Mouse (Mus musculus) hindbrain, embryonic 14.5 days (tissue): Measurements from ENCODE around the gene Atg2b. TPM values are rescaled to one million over a fixed set of nuclear protein-coding genes. Genes with fewer than 3 reads are reported as not detected.

Experiments used
- ATAC-seq: fragments of 200-750 bp; cut with Nextera tagmentation; 2 replicates; pipeline ENCODE4 v1.8.0; 2017; ENCODE audit warnings: moderate number of reproducible peaks, mild to moderate bottlenecking, moderate TSS enrichment, moderate library complexity; ENCODE audit not compliant: low FRiP score
- DNase-seq: peaks from one replicate; pipeline ENCODE4 v3.0.0-alpha.2; 2015; ENCODE audit warnings: low spot score
- H3K27ac ChIP-seq: fragments of 300-500 bp; sonication (generic); 2 replicates; pipeline ENCODE4 v1.5.1; 2014; ENCODE audit warnings: mild to moderate bottlenecking, moderate library complexity
- H3K27me3 ChIP-seq: fragments of 300-500 bp; sonication (generic); 2 replicates; pipeline ENCODE4 v1.6.1; 2014; ENCODE audit warnings: mild to moderate bottlenecking, low read length, mixed read lengths; ENCODE audit not compliant: control insufficient read depth, insufficient read depth
- H3K36me3 ChIP-seq: fragments of 300-500 bp; sonication (generic); replicated peaks from 2 replicates; pipeline ENCODE4 v1.6.1; 2014; ENCODE audit not compliant: control insufficient read depth, insufficient read depth
- H3K4me1 ChIP-seq: fragments of 300-500 bp; sonication (generic); replicated peaks from 2 replicates; pipeline ENCODE4 v1.6.1; 2014; ENCODE audit warnings: antibody characterized with exemption, low read length, mixed read lengths; ENCODE audit not compliant: control insufficient read depth, insufficient read depth
- H3K4me2 ChIP-seq: fragments of 300-500 bp; sonication (generic); replicated peaks from 2 replicates; pipeline ENCODE4 v1.6.1; 2014; ENCODE audit warnings: mild to moderate bottlenecking, moderate library complexity
- H3K4me3 ChIP-seq: fragments of 300-500 bp; sonication (generic); replicated peaks from 2 replicates; pipeline ENCODE4 v1.5.1; 2014; ENCODE audit warnings: mild to moderate bottlenecking, low read length
- H3K9ac ChIP-seq: fragments of 300-500 bp; sonication (generic); 2 replicates; pipeline ENCODE4 v1.6.1; 2014
- H3K9me3 ChIP-seq: fragments of 300-500 bp; sonication (generic); 2 replicates; pipeline ENCODE4 v1.6.1; 2016; ENCODE audit warnings: low read length; ENCODE audit not compliant: control insufficient read depth
- WGBS: fragments of 180-500 bp; shearing (Covaris S2); extraction: QIAGEN DNeasy Blood & Tissue Kit; methylation state at CpG from one replicate; pipeline ENCODE4 v1.1.7; 2014; 5-methylcytosine and 5-hydroxymethylcytosine counted together
- polyA plus RNA-seq: library from polyadenylated mRNA; unstranded; fragments of >200 nt; fragmentation: Nextera tagmentation; extraction: Ambion mirVana; gene quantifications from 2 replicates; pipeline ENCODE4 v1.2.1, GENCODE M21; 2014

Atg2b gene
- polyA plus RNA-seq, 1 experiment from 2014 or later: 18.2 TPM

- Histone ChIP-seq H3K27ac (no peak overlapping the region), H3K9me3 (no peaks in the 10 kb centered on the region), H3K9ac (no peak overlapping the region), H3K36me3 (no peaks in the 10 kb centered on the region), H3K4me3 (no peak overlapping the region), H3K4me2 (no peak overlapping the region), H3K4me1 (no peaks in the 10 kb centered on the region), H3K27me3 (no peaks in the 10 kb centered on the region)
- WGBS: 37% methylated on average over 8 of the region's 8 CpGs
- DNase-seq: no peak
- ATAC-seq: no peak
These were observed 79.8 kb downstream of the Atg2b start for GRCm38 (mm10) chr12:105605212-105605611.

DNA sequence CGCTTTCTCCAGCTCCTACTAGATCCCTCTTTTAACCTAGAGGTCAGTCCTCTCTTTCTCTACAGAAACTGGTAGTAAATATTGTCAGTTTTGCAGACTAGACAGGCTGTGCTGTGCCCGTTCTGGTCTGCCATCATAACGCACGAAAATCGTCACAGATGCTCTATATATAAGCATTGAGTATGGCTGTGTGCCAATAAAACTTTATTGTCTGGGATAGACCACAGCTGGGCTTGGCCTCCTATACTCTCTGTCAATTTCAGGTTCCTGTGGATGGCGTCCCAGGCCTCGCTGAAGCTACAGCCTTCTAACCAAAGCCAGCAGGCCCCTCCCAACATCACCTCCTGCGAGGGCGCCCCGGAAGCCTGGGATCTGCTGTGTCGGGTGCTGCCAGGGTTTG, 81.1 kb downstream of the Atg2b start:
- no peak for ATAC-seq
- H3K36me3 ChIP-seq: no peaks in the 10 kb centered on the region
- WGBS: 87% methylated on average over 11 of the region's 11 CpGs

DNA sequence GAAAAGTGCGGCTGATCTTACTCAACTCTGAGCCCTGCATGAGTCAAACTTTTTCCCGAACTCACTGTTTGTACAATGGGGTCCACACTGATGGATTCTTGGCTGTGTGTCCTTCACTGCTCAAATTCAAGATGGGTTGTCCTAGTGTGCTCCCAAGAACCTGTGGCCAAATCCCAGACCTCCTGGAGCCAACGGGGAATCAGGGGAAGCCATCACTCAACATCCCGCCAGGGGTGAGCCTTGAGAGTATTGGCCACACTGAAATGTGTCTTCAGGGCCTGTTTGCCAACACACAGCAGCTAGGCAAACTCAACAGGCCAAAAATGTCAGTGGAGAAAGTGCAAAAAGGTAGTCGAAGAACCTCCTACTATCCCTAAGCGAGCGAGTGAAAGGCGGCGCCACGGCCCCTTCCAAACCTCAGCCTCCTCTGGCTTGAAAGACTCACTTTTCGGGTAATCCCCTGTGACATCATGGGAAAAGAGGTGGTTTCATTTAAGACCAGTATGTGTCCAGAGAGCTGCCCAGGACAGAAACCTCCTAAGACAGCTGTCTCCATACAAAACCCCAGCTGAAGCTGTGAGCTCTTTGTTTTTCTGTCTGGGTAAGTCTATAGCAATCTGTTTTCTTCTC, 82.3 kb downstream of the Atg2b start, which contains the start of gene Bdkrb1:
Gene Bdkrb1, plus strand, starts transcription at position 505 of the 630 bp plus-strand sequence.
- H3K27me3 ChIP-seq: no peaks in the 10 kb centered on the region
- H3K36me3 ChIP-seq: no peaks in the 10 kb centered on the region
- no peak within 1 kb of the TSS for H3K4me3 ChIP-seq
- DNase-seq (no peak), ATAC-seq (no peak)
- no peak within 1 kb of the TSS for H3K27ac ChIP-seq
- 85% methylated on average over 11 of the region's 11 CpGs for WGBS
- no peak within 1 kb of the TSS for H3K4me2 ChIP-seq
- H3K9me3 ChIP-seq: no peaks in the 10 kb centered on the region
- H3K4me1 ChIP-seq: no peaks in the 10 kb centered on the region
- no peak within 1 kb of the TSS for H3K9ac ChIP-seq

More for the DNA sequence above, 81.1 kb downstream of the Atg2b start:
- Histone ChIP-seq H3K9me3 (no peaks in the 10 kb centered on the region), H3K4me2 (no peak overlapping the region), H3K4me3 (no peak overlapping the region), H3K9ac (no peak overlapping the region), H3K27me3 (no peaks in the 10 kb centered on the region), H3K27ac (no peak overlapping the region), H3K4me1 (no peaks in the 10 kb centered on the region)
- no peak for DNase-seq

- Histone ChIP-seq H3K9ac (no peak overlapping the region), H3K4me1 (no peaks in the 10 kb centered on the region), H3K9me3 (no peaks in the 10 kb centered on the region), H3K27me3 (no peaks in the 10 kb centered on the region), H3K4me2 (no peak overlapping the region), H3K27ac (0 out of 2 replicates have a peak overlapping the region, but pooled peaks have one; percentile 2), H3K4me3 (no peak overlapping the region), H3K36me3 (no peaks in the 10 kb centered on the region)
- DNase-seq (peak; percentile 43), ATAC-seq (peak; percentile 44; the same call in 1 of the 2 replicates)
- WGBS: 48% methylated on average over 6 of the region's 6 CpGs
These were observed 83.4 kb downstream of the Atg2b start for GRCm38 (mm10) chr12:105601586-105601985.

- no peak overlapping the region for H3K9ac ChIP-seq
These were observed 85.9 kb downstream of the Atg2b start for GRCm38 (mm10) chr12:105599098-105599497.

GRCm38 (mm10) chr12:105598503-105598902, 86.5 kb downstream of the Atg2b start:
- ATAC-seq (no peak), DNase-seq (no peak)
- Histone ChIP-seq H3K36me3 (no peaks in the 10 kb centered on the region), H3K4me1 (no peaks in the 10 kb centered on the region), H3K4me2 (no peak overlapping the region), H3K9ac (no peak overlapping the region), H3K27me3 (no peaks in the 10 kb centered on the region), H3K27ac (no peak overlapping the region), H3K9me3 (no peaks in the 10 kb centered on the region), H3K4me3 (no peak overlapping the region)
- 83% methylated on average over 10 of the region's 10 CpGs for WGBS

More at GRCm38 (mm10) chr12:105599098-105599497, 85.9 kb downstream of the Atg2b start:
- no peak overlapping the region for H3K27ac ChIP-seq
- no peak overlapping the region for H3K4me2 ChIP-seq
- H3K9me3 ChIP-seq: no peaks in the 10 kb centered on the region
- no peak for DNase-seq
- H3K27me3 ChIP-seq: no peaks in the 10 kb centered on the region
- no peak for ATAC-seq
- 60% methylated on average over 5 of the region's 5 CpGs for WGBS
- no peaks in the 10 kb centered on the region for H3K4me1 ChIP-seq
- H3K4me3 ChIP-seq: no peak overlapping the region
- no peaks in the 10 kb centered on the region for H3K36me3 ChIP-seq

DNA sequence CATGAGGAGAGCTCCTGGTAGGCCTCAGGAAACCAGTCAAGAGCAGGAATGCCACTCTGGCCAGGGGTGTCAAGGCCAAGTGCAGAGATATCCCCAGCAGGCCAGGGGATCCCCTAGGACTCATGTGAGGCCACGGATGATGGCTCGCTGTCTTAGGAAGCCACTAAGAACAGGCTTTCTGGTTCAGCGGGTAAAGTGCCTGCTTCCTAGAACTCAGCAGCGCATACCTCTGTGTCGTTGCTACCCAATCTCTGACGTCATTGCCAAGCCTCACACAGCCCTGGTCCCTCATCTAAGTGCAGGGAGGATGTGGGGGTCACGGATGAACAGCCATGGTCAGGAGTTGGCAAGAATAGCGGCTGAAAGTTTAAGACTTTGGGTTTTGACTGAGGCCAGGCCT, 87.9 kb downstream of the Atg2b start:
- Histone ChIP-seq H3K27ac (no peak overlapping the region), H3K4me1 (no peaks in the 10 kb centered on the region), H3K9me3 (no peaks in the 10 kb centered on the region), H3K9ac (no peak overlapping the region), H3K36me3 (no peaks in the 10 kb centered on the region), H3K4me3 (no peak overlapping the region), H3K4me2 (no peak overlapping the region), H3K27me3 (no peaks in the 10 kb centered on the region)
- ATAC-seq (no peak), DNase-seq (no peak)
- 87% methylated on average over 8 of the region's 8 CpGs for WGBS

GRCm38 (mm10) chr12:105593471-105593870, 91.5 kb downstream of the Atg2b start:
- Histone ChIP-seq H3K4me2 (no peak overlapping the region), H3K4me3 (no peak overlapping the region), H3K27me3 (no peaks in the 10 kb centered on the region), H3K27ac (no peak overlapping the region), H3K9ac (no peak overlapping the region), H3K4me1 (no peaks in the 10 kb centered on the region), H3K36me3 (no peaks in the 10 kb centered on the region), H3K9me3 (no peaks in the 10 kb centered on the region)
- no peak for ATAC-seq
- 63% methylated on average over 4 of the region's 4 CpGs for WGBS
- no peak for DNase-seq

DNA sequence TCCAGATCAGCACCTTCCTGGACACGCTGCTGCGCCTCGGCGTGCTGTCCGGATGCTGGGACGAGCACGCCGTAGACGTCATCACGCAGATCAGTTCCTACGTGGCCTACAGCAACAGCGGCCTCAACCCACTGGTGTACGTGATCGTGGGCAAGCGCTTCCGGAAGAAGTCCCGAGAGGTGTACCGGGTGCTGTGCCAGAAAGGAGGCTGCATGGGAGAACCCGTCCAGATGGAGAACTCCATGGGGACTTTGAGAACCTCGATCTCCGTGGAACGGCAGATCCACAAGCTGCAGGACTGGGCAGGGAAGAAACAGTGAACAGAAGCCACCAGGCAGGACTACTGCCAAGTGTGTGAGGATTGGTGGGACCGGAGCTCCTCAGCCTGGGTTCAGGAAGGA, 92.7 kb downstream of the Atg2b start:
- Histone ChIP-seq H3K27me3 (no peaks in the 10 kb centered on the region), H3K4me2 (no peak overlapping the region), H3K27ac (no peak overlapping the region), H3K9ac (no peak overlapping the region), H3K4me3 (no peak overlapping the region), H3K36me3 (no peaks in the 10 kb centered on the region), H3K4me1 (no peaks in the 10 kb centered on the region), H3K9me3 (no peaks in the 10 kb centered on the region)
- ATAC-seq (no peak), DNase-seq (no peak)
- WGBS: 95% methylated on average over 23 of the region's 23 CpGs

- H3K36me3 ChIP-seq: no peaks in the 10 kb centered on the region
- H3K27me3 ChIP-seq: no peaks in the 10 kb centered on the region
- no peaks in the 10 kb centered on the region for H3K9me3 ChIP-seq
- no peaks in the 10 kb centered on the region for H3K4me1 ChIP-seq
- ATAC-seq (no peak), DNase-seq (no peak)
- no peak overlapping the region for H3K4me3 ChIP-seq
- H3K27ac ChIP-seq: no peak overlapping the region
- 86% methylated on average over 7 of the region's 7 CpGs for WGBS
- H3K9ac ChIP-seq: no peak overlapping the region
- H3K4me2 ChIP-seq: no peak overlapping the region
These were observed 94.2 kb downstream of the Atg2b start for GRCm38 (mm10) chr12:105590786-105591185.
